Mouse (Mus musculus) liver, adult 2 months (tissue): ENCODE measurements around the gene Gm36079. TPM values are rescaled to one million over a fixed set of nuclear protein-coding genes. Genes with fewer than 3 reads are reported as not detected.
"Not testable (repeated sequence)": the region's sequence is repeated elsewhere in the genome, so short reads cannot be mapped to it uniquely, and the experiment has no call there.

Experiments used
- DNase-seq: peaks from one replicate; pipeline ENCODE4 v3.0.0-alpha.2; 2011; ENCODE audit warnings: low read depth, low spot score; ENCODE audit errors: extremely low read depth
- H3K27ac ChIP-seq: fragments of 200-500 bp; replicated peaks from 2 replicates; pipeline ENCODE4 v1.5.1; 2012; ENCODE audit warnings: low read depth, mild to moderate bottlenecking, control low read depth, inconsistent platforms, low read length; ENCODE audit not compliant: insufficient read depth
- H3K27me3 ChIP-seq: fragments of 200-500 bp; 2 replicates; pipeline ENCODE4 v1.6.1; 2012; ENCODE audit warnings: mild to moderate bottlenecking, moderate library complexity, low read length, inconsistent platforms; ENCODE audit not compliant: control insufficient read depth, insufficient read depth
- H3K36me3 ChIP-seq: fragments of 200-500 bp; 2 replicates; pipeline ENCODE4 v1.6.1; 2012; ENCODE audit warnings: low read length, inconsistent platforms; ENCODE audit not compliant: control insufficient read depth, insufficient read depth
- H3K4me1 ChIP-seq: fragments of 200-500 bp; 2 replicates; pipeline ENCODE4 v1.6.1; 2011; ENCODE audit warnings: low read length; ENCODE audit not compliant: control insufficient read depth, insufficient read depth
- H3K4me3 ChIP-seq: fragments of 200-500 bp; 2 replicates; pipeline ENCODE4 v1.5.1; 2011; ENCODE audit warnings: low read depth, mild to moderate bottlenecking, control low read depth, low read length, moderate library complexity; ENCODE audit not compliant: insufficient read depth
- H3K79me2 ChIP-seq: fragments of 200-500 bp; 2 replicates; pipeline ENCODE4 v1.6.1; 2012; ENCODE audit warnings: inconsistent platforms, mild to moderate bottlenecking, low read length, moderate library complexity; ENCODE audit not compliant: control insufficient read depth, insufficient read depth
- H3K9ac ChIP-seq: fragments of 200-500 bp; 2 replicates; pipeline ENCODE4 v1.6.1; 2012; ENCODE audit warnings: low read depth, mild to moderate bottlenecking, control low read depth, inconsistent platforms, low read length
- WGBS: fragments of 180-500 bp; shearing (Covaris S2); methylation state at CpG from one replicate; pipeline ENCODE4 v1.1.7; 2018; 5-methylcytosine and 5-hydroxymethylcytosine counted together
- polyA plus RNA-seq: library from polyadenylated mRNA; depleted of rRNA; stranded (reverse); fragments of >200 nt; gene quantifications from 2 replicates; pipeline ENCODE4 v1.2.3, GENCODE M21; 2012; rRNA removed
- total RNA-seq: library from RNA; depleted of rRNA; stranded (reverse); fragments of >200 nt; gene quantifications from 2 replicates; pipeline ENCODE4 v1.2.3, GENCODE M21; 2014; rRNA removed

The Gm36079 gene
- total RNA-seq (not detected in 2 replicates), polyA plus RNA-seq (not detected in 2 replicates)

- not testable (repeated sequence) for H3K27ac ChIP-seq, H3K27me3 ChIP-seq, H3K79me2 ChIP-seq, H3K4me3 ChIP-seq, H3K36me3 ChIP-seq, H3K4me1 ChIP-seq, H3K9ac ChIP-seq, DNase-seq
- 3% methylated on average over 5 of the region's 17 CpGs for WGBS
These were observed at the start of gene Gm36079 for GRCm38 (mm10) chr13:120026911-120027310. Gm36079 (minus strand) TSS chr13:120027011.

GRCm38 (mm10) chr13:120070878-120071277 is 44.1 kb upstream of the Gm36079 start:
- H3K36me3 ChIP-seq, H3K27me3 ChIP-seq, H3K79me2 ChIP-seq, DNase-seq, H3K27ac ChIP-seq, H3K9ac ChIP-seq, H3K4me1 ChIP-seq, H3K4me3 ChIP-seq: not testable (repeated sequence)
- WGBS = no CpG with 5 or more reads among the region's 13 CpGs

- not testable (repeated sequence) for H3K4me3 ChIP-seq, DNase-seq, H3K27ac ChIP-seq, H3K79me2 ChIP-seq, H3K36me3 ChIP-seq, H3K9ac ChIP-seq, H3K4me1 ChIP-seq, H3K27me3 ChIP-seq
- WGBS = no CpG with 5 or more reads among the region's 12 CpGs
These were observed 43.3 kb upstream of the Gm36079 start for GRCm38 (mm10) chr13:120070012-120070598.

- not testable (repeated sequence) for H3K4me1 ChIP-seq, H3K27me3 ChIP-seq, H3K4me3 ChIP-seq, DNase-seq, H3K9ac ChIP-seq, H3K79me2 ChIP-seq, H3K27ac ChIP-seq, H3K36me3 ChIP-seq
- WGBS = no CpG with 5 or more reads among the region's 22 CpGs
These were observed 36.8 kb upstream of the Gm36079 start for GRCm38 (mm10) chr13:120063439-120064089.

- no CpG with 5 or more reads among the region's 4 CpGs for WGBS
- not testable (repeated sequence) for H3K4me3 ChIP-seq, H3K27me3 ChIP-seq, H3K79me2 ChIP-seq, H3K27ac ChIP-seq, H3K9ac ChIP-seq, DNase-seq, H3K36me3 ChIP-seq, H3K4me1 ChIP-seq
These were observed 36.1 kb upstream of the Gm36079 start for GRCm38 (mm10) chr13:120062903-120063302.

DNA sequence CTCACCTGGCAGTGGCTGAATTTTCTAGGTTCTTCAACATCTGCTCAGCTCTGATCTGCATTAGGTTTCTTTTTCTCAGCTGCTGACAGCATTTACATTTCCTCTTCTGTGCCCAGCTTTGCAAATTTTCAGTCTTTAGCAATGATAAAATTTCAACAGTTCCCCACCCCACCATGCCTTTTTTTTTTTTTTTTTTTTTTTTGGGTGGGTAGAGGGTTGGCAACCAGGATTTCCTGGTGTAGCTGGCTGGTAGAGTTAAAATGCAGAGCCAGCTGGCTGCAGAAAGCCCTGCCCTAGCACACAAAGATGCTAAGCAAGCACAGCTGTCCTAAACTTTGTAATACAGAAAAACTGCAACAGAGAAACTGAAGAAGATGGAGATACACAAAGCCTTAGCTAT is 25.3 kb upstream of the Gm36079 start, which contains the start of gene Gm21188:
TSS of gene Gm21188 (minus strand) at position 110 of the 400 bp plus-strand sequence.
- H3K27ac ChIP-seq, H3K36me3 ChIP-seq, H3K4me3 ChIP-seq, H3K9ac ChIP-seq, H3K27me3 ChIP-seq, H3K79me2 ChIP-seq, H3K4me1 ChIP-seq, DNase-seq: not testable (repeated sequence)

GRCm38 (mm10) chr13:120048608-120049007 is 21.8 kb upstream of the Gm36079 start:
- not testable (repeated sequence) for H3K4me1 ChIP-seq, H3K27ac ChIP-seq, H3K9ac ChIP-seq, H3K36me3 ChIP-seq, H3K27me3 ChIP-seq, H3K79me2 ChIP-seq, DNase-seq, H3K4me3 ChIP-seq
- WGBS = no CpG with 5 or more reads among the region's 5 CpGs

GRCm38 (mm10) chr13:120048186-120048585 is 21.4 kb upstream of the Gm36079 start:
- H3K27ac ChIP-seq, H3K4me1 ChIP-seq, DNase-seq, H3K27me3 ChIP-seq, H3K79me2 ChIP-seq, H3K36me3 ChIP-seq, H3K4me3 ChIP-seq, H3K9ac ChIP-seq: not testable (repeated sequence)
- WGBS = no CpG with 5 or more reads among the region's 2 CpGs

DNA sequence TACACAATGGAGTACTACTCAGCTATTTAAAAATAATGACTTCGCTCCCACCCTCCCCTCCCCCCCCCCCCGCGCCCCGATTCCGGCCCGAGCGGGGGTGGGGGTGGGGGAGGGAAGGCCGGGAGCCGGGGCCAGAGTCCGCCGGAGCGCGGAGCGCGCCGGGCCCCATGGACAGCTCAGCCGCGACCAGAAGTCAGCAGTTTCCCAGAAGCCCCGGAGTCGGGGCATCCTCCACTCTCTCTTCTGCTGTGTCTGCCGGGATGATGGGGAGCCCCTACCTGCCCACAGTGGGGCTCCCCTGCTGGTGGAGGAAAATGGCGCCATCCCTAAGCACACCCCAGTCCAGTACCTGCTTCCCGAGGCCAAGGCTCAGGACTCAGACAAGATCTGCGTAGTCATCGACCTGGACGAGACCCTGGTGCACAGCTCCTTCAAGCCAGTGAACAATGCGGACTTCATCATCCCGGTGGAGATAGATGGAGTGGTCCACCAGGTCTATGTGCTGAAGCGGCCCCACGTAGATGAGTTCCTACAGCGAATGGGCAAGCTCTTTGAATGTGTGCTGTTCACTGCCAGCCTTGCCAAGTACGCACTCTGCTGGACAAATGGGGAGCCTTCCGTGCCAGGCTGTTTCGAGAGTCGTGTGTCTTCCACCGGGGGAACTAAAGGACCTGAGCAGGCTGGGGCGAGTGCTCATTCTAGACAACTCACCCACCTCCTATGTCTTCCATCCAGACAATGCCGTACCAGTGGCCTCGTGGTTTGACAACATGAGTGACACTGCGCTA is 19.8 kb upstream of the Gm36079 start:
- H3K4me3 ChIP-seq, H3K4me1 ChIP-seq, H3K79me2 ChIP-seq, H3K27ac ChIP-seq, H3K36me3 ChIP-seq, DNase-seq, H3K9ac ChIP-seq, H3K27me3 ChIP-seq: not testable (repeated sequence)
- 6% methylated on average over 9 of the region's 40 CpGs for WGBS
